Mouse (Mus musculus) liver, embryonic 15.5 days (tissue): ENCODE measurements around the gene Rapgef4. TPM values are rescaled to one million over a fixed set of nuclear protein-coding genes. Genes with fewer than 3 reads are reported as not detected.

Experiments
- ATAC-seq: fragments of 200-750 bp; cut with Nextera tagmentation; 2 replicates; pipeline ENCODE4 v1.8.0; 2017; ENCODE audit warnings: moderate number of reproducible peaks, mild to moderate bottlenecking, moderate library complexity; ENCODE audit not compliant: insufficient read depth
- H3K27ac ChIP-seq: fragments of 300-500 bp; sonication (generic); replicated peaks from 2 replicates; pipeline ENCODE4 v1.5.1; 2015; ENCODE audit warnings: mild to moderate bottlenecking, inconsistent platforms
- H3K27me3 ChIP-seq: fragments of 300-500 bp; sonication (generic); 2 replicates; pipeline ENCODE4 v1.6.1; 2015; ENCODE audit warnings: mild to moderate bottlenecking, inconsistent platforms
- H3K36me3 ChIP-seq: fragments of 300-500 bp; sonication (generic); replicated peaks from 2 replicates; pipeline ENCODE4 v1.6.1; 2015; ENCODE audit warnings: moderate library complexity, mild to moderate bottlenecking, inconsistent platforms
- H3K4me1 ChIP-seq: fragments of 300-500 bp; sonication (generic); replicated peaks from 2 replicates; pipeline ENCODE4 v1.6.1; 2015; ENCODE audit warnings: inconsistent platforms
- H3K4me2 ChIP-seq: fragments of 300-500 bp; sonication (generic); 2 replicates; pipeline ENCODE4 v1.6.1; 2015; ENCODE audit warnings: moderate library complexity, mild to moderate bottlenecking, inconsistent platforms
- H3K4me3 ChIP-seq: fragments of 300-500 bp; sonication (generic); replicated peaks from 2 replicates; pipeline ENCODE4 v1.5.1; 2015; ENCODE audit warnings: mild to moderate bottlenecking, inconsistent platforms
- H3K9ac ChIP-seq: fragments of 300-500 bp; sonication (generic); 2 replicates; pipeline ENCODE4 v1.6.1; 2015; ENCODE audit warnings: moderate library complexity, mild to moderate bottlenecking, inconsistent platforms
- H3K9me3 ChIP-seq: fragments of 300-500 bp; sonication (generic); replicated peaks from 2 replicates; pipeline ENCODE4 v1.6.1; 2016; ENCODE audit warnings: inconsistent platforms
- WGBS: fragments of 180-500 bp; shearing (Covaris S2); methylation state at CpG from one replicate; pipeline ENCODE4 v1.1.7; 2015; ENCODE audit warnings: mixed read lengths; ENCODE audit not compliant: insufficient replicate concordance; 5-methylcytosine and 5-hydroxymethylcytosine counted together
- polyA plus RNA-seq: library from polyadenylated mRNA; unstranded; fragments of >200 nt; fragmentation: Nextera tagmentation; extraction: Ambion mirVana; gene quantifications from 2 replicates; pipeline ENCODE4 v1.2.1, GENCODE M21; 2015

Rapgef4 gene
- polyA plus RNA-seq, 1 experiment from 2014 or later, result 6.5 TPM

GRCm38 (mm10) chr2:72173844-72174243, 192.8 kb downstream of the Rapgef4 start:
- Histone ChIP-seq H3K4me3 (no peak overlapping the region), H3K4me2 (no peak overlapping the region; the same call in 1 of the 2 replicates), H3K4me1 (peaks cover 46% of the 10 kb centered on the region), H3K9me3 (no peaks in the 10 kb centered on the region), H3K27ac (peak overlapping the region; percentile 48), H3K9ac (no peak overlapping the region), H3K36me3 (no peaks in the 10 kb centered on the region), H3K27me3 (no peaks in the 10 kb centered on the region)
- ATAC-seq, result no peak
- WGBS, result 37% methylated on average over 4 of the region's 4 CpGs

- Histone ChIP-seq H3K27me3 (no peaks in the 10 kb centered on the region), H3K9ac (no peak overlapping the region), H3K4me2 (no peak overlapping the region), H3K4me3 (no peak overlapping the region), H3K27ac (no peak overlapping the region), H3K36me3 (no peaks in the 10 kb centered on the region), H3K4me1 (peaks cover 30% of the 10 kb centered on the region), H3K9me3 (no peaks in the 10 kb centered on the region)
- no peak for ATAC-seq
- 60% methylated on average over 7 of the region's 7 CpGs for WGBS
Measured at GRCm38 (mm10) chr2:72175536-72175935, 194.5 kb downstream of the Rapgef4 start.

- no peak overlapping the region for H3K4me2 ChIP-seq
- no peaks in the 10 kb centered on the region for H3K9me3 ChIP-seq
- peaks cover 29% of the 10 kb centered on the region for H3K4me1 ChIP-seq
- no peak for ATAC-seq
- no peaks in the 10 kb centered on the region for H3K27me3 ChIP-seq
- peak overlapping the region; percentile 45; the same call in 1 of the 2 replicates for H3K27ac ChIP-seq
- WGBS, result 21% methylated on average over 5 of the region's 5 CpGs
- no peak overlapping the region for H3K9ac ChIP-seq
- no peaks in the 10 kb centered on the region for H3K36me3 ChIP-seq
- no peak overlapping the region for H3K4me3 ChIP-seq
Measured at GRCm38 (mm10) chr2:72175971-72176370, 194.9 kb downstream of the Rapgef4 start.

GRCm38 (mm10) chr2:72177214-72178023, 196.4 kb downstream of the Rapgef4 start:
- Histone ChIP-seq H3K4me2 (no peak overlapping the region), H3K4me1 (peaks cover 25% of the 10 kb centered on the region), H3K27ac (no peak overlapping the region), H3K4me3 (no peak overlapping the region), H3K9me3 (no peaks in the 10 kb centered on the region), H3K27me3 (no peaks in the 10 kb centered on the region), H3K36me3 (no peaks in the 10 kb centered on the region), H3K9ac (no peak overlapping the region)
- no peak for ATAC-seq
- WGBS, result 48% methylated on average over 6 of the region's 6 CpGs

- 45% methylated on average over 4 of the region's 4 CpGs for WGBS
- ATAC-seq, result no peak
- peaks cover 22% of the 10 kb centered on the region for H3K4me1 ChIP-seq
Measured at GRCm38 (mm10) chr2:72178025-72178424, 197.0 kb downstream of the Rapgef4 start.

GRCm38 (mm10) chr2:72178515-72178914, 197.5 kb downstream of the Rapgef4 start:
- Histone ChIP-seq H3K27ac (no peak overlapping the region), H3K9me3 (no peaks in the 10 kb centered on the region), H3K4me2 (no peak overlapping the region), H3K4me1 (peaks cover 22% of the 10 kb centered on the region), H3K36me3 (no peaks in the 10 kb centered on the region), H3K27me3 (no peaks in the 10 kb centered on the region), H3K9ac (no peak overlapping the region), H3K4me3 (no peak overlapping the region)
- ATAC-seq, result no peak
- WGBS, result 79% methylated on average over 11 of the region's 11 CpGs

More at GRCm38 (mm10) chr2:72178025-72178424, 197.0 kb downstream of the Rapgef4 start:
- no peak overlapping the region for H3K4me3 ChIP-seq
- H3K9ac ChIP-seq, result no peak overlapping the region
- no peak overlapping the region for H3K4me2 ChIP-seq
- no peaks in the 10 kb centered on the region for H3K27me3 ChIP-seq
- no peak overlapping the region for H3K27ac ChIP-seq
- H3K9me3 ChIP-seq, result no peaks in the 10 kb centered on the region
- H3K36me3 ChIP-seq, result no peaks in the 10 kb centered on the region

GRCm38 (mm10) chr2:72179600-72180301, 198.7 kb downstream of the Rapgef4 start:
- Histone ChIP-seq H3K27me3 (no peaks in the 10 kb centered on the region), H3K4me3 (peak overlapping the region; percentile 25; the same call in 1 of the 2 replicates), H3K4me2 (peak overlapping the region; percentile 44), H3K9ac (no peak overlapping the region), H3K9me3 (no peaks in the 10 kb centered on the region), H3K4me1 (peaks cover 22% of the 10 kb centered on the region), H3K27ac (peak overlapping the region; percentile 75), H3K36me3 (no peaks in the 10 kb centered on the region)
- 69% methylated on average over 15 of the region's 15 CpGs for WGBS
- peak; percentile 79 for ATAC-seq

GRCm38 (mm10) chr2:72181443-72181842, 200.4 kb downstream of the Rapgef4 start:
- no peaks in the 10 kb centered on the region for H3K9me3 ChIP-seq
- H3K4me3 ChIP-seq, result no peak overlapping the region
- peaks cover 14% of the 10 kb centered on the region for H3K4me1 ChIP-seq
- 72% methylated on average over 2 of the region's 2 CpGs for WGBS
- no peaks in the 10 kb centered on the region for H3K27me3 ChIP-seq
- H3K4me2 ChIP-seq, result peak overlapping the region; percentile 44
- no peak overlapping the region for H3K27ac ChIP-seq
- H3K9ac ChIP-seq, result no peak overlapping the region
- H3K36me3 ChIP-seq, result no peaks in the 10 kb centered on the region
- no peak for ATAC-seq

GRCm38 (mm10) chr2:72183751-72184150, 202.7 kb downstream of the Rapgef4 start:
- WGBS, result 60% methylated on average over 3 of the region's 3 CpGs
- Histone ChIP-seq H3K9me3 (no peaks in the 10 kb centered on the region), H3K36me3 (no peaks in the 10 kb centered on the region), H3K4me3 (no peak overlapping the region), H3K9ac (no peak overlapping the region), H3K27me3 (no peaks in the 10 kb centered on the region), H3K4me2 (no peak overlapping the region), H3K4me1 (0 out of 2 replicates have a peak, but pooled peaks cover 2% of the 10 kb centered on the region), H3K27ac (no peak overlapping the region)
- no peak for ATAC-seq

GRCm38 (mm10) chr2:72196190-72196965, 215.3 kb downstream of the Rapgef4 start:
- Histone ChIP-seq H3K9me3 (no peaks in the 10 kb centered on the region), H3K9ac (no peak overlapping the region), H3K4me2 (peak overlapping the region; percentile 10; the same call in 1 of the 2 replicates), H3K4me1 (peaks cover 15% of the 10 kb centered on the region), H3K4me3 (no peak overlapping the region), H3K27ac (peak overlapping the region; percentile 57), H3K27me3 (no peaks in the 10 kb centered on the region), H3K36me3 (peaks cover 4% of the 10 kb centered on the region)
- WGBS, result 22% methylated on average over 6 of the region's 6 CpGs
- ATAC-seq, result peak; percentile 73

- Histone ChIP-seq H3K27ac (no peak overlapping the region), H3K9me3 (no peaks in the 10 kb centered on the region), H3K4me2 (no peak overlapping the region), H3K4me1 (peaks cover 15% of the 10 kb centered on the region), H3K27me3 (no peaks in the 10 kb centered on the region), H3K4me3 (no peak overlapping the region), H3K36me3 (no peaks in the 10 kb centered on the region), H3K9ac (no peak overlapping the region)
- ATAC-seq, result no peak
- WGBS, result 2% methylated on average over 3 of the region's 3 CpGs
Measured at GRCm38 (mm10) chr2:72197026-72197425, 216.0 kb downstream of the Rapgef4 start.
